Mouse (Mus musculus): ENCODE data around the gene Wnt4.

Wnt4 gene

DNA sequence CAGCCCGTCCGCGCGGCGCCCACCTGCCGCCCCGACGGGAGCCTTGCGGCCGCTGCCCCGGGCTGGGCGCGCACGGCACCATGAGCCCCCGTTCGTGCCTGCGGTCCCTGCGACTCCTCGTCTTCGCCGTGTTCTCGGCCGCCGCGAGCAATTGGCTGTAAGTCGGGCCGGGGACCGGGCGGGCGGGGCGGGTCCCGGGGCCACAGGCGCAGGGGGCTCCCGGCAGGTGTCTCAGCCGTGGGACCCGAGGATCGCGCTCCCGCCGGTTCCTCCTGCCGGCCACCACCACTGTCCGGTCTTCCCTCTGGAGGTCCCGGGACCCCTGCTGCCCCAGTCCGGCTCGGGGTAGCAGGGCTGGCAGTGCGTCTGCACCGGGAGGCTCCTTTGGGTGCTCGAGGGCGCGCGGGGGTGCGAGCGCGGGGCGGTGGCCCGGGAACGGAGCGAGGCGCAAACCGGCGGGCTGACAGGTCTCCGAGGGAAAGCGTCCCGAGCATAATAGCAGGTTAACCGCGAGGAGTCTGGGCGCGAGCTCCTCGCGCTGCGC lies 383 bp downstream of the Wnt4 start:
- in situ Hi-C loops (cut with MboI; ENCODE audit: low pct_unique_long_range_greater_than_20kb in 1 of 2, low sequenced_read_pairs in 2 of 2, unreplicated experiment in 1 of 2) = no loop called here

DNA sequence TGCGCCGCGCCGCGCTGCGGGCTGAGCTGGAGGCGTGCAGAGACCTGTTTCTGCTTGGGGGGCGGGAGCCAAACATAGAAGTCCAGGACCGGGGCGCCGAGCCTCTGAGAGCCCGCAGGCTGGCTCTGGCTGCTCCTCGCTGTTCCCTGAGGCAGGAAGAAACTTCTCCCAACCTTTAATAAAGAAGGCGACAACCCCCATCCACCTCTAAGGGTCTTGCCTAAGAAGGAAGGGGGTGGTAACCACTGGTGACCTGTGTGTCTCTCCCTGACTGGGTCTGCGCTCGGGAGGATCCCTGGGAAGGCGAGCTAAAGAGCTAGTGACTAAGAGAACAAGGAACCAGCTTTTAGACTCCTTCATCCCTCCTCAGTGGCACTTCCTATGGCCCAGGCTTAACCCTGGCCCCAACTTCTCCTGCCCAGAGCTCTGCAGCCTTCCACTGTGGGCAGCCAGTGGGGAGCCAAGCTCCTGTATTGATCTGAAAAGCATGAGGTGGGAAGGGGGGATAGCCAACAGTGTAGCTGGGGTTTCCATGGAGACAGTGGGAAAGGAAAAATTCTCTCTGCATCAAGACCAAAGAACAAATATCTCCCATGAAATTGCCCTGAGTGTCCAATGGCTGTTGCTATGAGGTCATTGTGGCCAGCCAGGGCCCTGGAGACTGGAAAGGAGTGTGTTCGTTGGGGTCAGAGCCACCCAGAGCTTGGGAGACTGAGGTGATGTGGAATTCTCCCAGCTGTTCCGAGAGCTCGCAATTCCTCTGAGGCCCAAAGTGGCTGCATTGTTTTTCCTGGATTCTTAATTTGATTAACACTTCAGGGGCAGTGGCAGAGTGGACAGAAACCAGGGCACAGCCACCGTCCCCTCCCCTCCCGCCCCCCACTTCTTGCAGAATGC lies 1.1 kb downstream of the Wnt4 start:
- in situ Hi-C loops (cut with MboI; ENCODE audit: low pct_unique_long_range_greater_than_20kb in 1 of 2, low sequenced_read_pairs in 2 of 2, unreplicated experiment in 1 of 2) = no loop called here

DNA sequence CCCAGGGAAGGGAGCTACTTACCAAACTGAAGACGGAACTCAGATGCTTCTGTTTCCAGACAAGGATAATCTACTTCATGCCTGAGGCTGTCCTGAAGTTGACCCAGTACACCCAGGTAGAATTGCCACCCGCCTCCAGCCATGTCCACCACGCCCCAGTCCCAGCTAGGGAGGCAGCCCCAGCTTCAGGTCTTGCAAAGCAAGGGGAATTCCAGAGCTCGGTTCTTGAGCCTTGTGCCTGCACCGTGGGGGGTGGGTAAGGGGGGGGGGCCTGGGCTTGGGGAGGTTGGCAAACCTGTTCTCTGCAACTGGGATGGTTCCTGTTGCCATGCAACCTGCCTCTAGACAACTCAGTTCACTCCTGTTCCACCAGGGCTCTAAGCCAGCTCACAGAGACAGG lies 2.1 kb downstream of the Wnt4 start:
- in situ Hi-C loops (cut with MboI; ENCODE audit: low pct_unique_long_range_greater_than_20kb in 1 of 2, low sequenced_read_pairs in 2 of 2, unreplicated experiment in 1 of 2) = no loop called here

DNA sequence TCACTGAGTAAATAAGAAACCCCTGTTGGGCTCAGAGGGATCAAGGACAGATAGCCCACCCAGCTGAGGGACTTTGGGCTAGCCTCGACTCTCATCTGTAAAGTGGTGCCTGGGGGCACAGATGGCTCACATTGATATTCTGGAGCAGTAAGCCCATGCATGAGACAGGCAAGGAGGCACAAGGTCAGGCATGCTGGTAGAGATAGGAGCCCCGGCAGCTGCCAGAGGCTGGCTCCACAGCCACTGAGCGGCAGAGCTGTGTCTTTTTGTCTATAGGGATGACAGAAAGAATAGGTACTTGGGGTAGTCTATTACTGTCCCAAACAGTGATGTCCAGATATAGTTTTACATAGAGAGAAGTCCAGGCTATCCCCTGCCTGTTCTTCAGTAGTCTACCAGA lies 4.0 kb downstream of the Wnt4 start:
- in situ Hi-C loops (cut with MboI; ENCODE audit: low pct_unique_long_range_greater_than_20kb in 1 of 2, low sequenced_read_pairs in 2 of 2, unreplicated experiment in 1 of 2) = no loop called here

DNA sequence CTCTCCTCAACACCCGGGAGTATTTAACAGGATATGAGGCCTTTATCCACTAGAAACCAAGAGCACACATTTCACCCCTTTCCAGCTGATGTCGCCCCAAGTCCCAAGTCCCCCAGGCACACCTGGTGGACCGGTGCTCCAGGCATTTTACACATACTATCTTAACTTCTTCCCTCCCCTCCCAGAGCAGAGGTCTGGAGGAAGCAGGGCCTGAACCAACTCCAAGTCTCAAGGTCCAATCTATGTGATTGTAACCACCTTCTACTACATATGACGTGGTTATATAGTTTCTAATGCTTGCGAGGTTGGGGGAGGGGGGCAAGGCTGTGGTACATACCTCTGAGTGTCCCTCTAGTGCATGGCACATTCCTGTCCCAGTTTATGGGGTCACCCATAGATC lies 4.8 kb downstream of the Wnt4 start:
- in situ Hi-C loops (cut with MboI; ENCODE audit: low pct_unique_long_range_greater_than_20kb in 1 of 2, low sequenced_read_pairs in 2 of 2, unreplicated experiment in 1 of 2) = no loop called here

DNA sequence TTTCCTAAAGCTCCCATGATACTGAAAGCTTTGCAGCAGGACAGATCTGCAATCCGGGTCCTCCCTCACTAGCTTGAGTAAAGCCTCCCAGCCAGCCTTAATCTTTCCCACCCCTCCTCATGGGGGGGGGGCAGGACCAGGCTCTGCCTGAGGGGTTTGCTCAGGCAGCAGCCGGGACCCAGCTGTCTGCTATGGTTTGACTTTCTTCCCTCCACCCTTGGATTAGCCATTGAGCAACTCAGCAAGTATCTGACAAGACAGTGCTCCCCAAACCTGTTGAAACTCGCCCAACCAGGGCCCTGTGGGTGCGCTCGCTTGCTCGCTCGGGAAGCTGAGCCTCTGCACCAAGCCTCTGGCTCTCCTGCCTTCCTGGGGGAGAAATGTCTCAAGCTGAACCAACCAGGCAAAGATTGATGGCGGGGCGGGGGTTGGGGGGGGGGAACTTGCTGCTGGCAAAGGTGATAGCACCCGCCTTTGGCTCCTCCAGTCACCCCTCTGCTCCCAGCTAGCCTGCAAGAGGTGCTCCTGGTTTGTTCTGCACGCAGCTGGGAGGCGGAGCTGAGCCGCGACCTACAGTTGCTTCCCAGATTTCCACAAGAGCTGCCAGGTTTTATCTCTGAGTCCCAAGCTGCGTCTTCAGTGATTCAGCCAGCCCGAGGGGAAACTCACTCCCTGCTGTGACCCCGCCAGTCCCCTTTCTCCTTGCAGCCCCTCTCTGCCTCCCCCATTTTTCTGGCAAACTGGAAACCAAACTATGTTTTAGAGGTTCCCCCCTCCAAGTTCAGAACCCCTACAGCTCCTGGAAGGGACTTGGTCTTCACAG lies 5.5 kb downstream of the Wnt4 start:
- in situ Hi-C loops (cut with MboI; ENCODE audit: low pct_unique_long_range_greater_than_20kb in 1 of 2, low sequenced_read_pairs in 2 of 2, unreplicated experiment in 1 of 2) = no loop called here

DNA sequence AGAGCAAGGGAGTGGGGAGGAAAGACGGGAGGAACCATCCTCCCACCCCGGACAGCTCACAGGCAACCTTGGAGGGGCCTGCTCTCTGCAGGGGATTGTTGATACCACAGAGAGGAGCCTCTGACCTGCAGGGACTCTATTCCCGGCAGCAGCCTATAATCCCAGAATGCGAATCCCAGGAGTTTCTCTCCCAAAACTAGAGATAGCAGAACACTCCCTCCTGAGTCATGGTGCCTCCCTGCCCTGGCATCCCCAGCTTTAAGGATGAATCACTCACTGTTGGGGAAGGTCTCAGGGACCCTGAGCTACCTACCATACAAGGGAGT lies 6.1 kb downstream of the Wnt4 start:
- in situ Hi-C loops (cut with MboI; ENCODE audit: low pct_unique_long_range_greater_than_20kb in 1 of 2, low sequenced_read_pairs in 2 of 2, unreplicated experiment in 1 of 2) = no loop called here

DNA sequence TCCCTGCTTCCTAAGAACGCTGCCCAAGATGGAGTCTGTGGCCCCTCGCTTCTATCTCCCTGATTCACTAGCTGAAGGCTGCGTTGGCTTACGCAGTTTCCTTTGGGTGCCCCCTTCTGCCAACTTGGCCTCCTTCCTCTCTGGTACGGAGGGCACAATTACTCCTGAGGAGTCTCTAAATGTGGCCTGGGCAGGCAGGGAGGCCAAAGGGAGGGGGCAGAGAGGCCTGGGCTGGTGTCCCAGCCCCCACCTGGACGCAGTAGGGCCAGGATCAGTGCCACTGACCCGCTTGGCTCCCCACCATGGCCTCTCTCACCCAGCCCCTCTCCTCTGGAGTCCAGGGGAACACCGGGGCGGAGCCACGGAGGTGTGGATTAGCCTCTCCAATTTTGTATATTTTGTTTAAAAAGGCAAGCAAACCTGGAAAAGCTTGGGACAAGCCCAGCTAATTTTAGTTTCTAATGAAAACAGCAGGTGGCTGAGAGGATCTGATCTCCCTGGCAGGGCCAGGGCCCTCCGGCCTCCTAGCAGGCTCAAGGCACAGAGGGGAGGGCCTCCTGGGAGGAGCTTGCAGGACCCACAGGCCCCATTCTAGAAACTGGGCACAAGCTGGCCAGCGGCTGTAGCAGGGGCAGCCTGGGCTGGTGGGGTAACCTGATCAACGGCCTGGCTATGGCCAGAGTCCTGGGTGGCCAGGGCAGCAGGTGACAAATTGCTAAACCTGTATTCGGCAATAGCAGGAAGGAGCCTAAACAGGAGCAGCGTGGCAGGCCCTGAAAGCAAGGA lies 8.8 kb downstream of the Wnt4 start:
- in situ Hi-C loops (cut with MboI; ENCODE audit: low pct_unique_long_range_greater_than_20kb in 1 of 2, low sequenced_read_pairs in 2 of 2, unreplicated experiment in 1 of 2) = loop anchor here in 1 of 2 experiments (5.0 kb wide), 1 partner anchor 204 kb away; no protein-coding TSS in a partner anchor

DNA sequence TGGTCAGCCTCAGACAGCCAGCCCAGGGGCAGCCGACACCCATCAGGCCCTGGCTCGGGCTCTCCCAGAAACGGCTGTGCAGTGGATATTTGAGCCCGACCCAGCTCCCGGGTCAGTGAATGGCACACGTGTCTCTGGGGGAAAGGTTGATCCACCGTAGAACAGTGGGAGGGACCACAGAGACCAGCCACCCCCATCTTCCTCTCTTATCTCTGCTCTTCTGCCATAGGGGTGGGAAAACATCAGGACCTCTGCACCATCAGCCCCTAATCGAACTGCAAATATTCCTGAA lies 9.3 kb downstream of the Wnt4 start:
- in situ Hi-C loops (cut with MboI; ENCODE audit: low pct_unique_long_range_greater_than_20kb in 1 of 2, low sequenced_read_pairs in 2 of 2, unreplicated experiment in 1 of 2) = loop anchor here in 1 of 2 experiments (5.0 kb wide), 1 partner anchor 204 kb away; no protein-coding TSS in a partner anchor

DNA sequence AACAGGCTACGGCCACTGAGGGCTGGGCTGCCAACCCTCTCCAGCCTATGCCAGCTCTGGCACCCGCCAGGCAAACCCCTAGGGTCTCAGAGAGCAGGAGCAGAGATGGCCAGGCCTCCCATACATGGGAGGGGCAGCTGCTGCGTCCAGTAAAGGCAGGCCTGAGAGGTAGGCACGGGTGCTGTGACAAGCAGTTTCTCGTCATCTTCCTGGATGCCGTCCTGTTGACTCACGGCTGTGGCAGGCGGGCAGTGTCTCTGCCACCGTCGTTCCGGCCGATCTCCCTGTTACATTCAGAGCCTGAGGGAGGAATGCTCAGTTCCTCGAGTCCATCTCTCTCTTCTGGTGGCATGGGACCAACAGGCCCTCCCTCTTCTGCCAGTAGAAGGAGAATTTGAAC lies 9.9 kb downstream of the Wnt4 start:
- in situ Hi-C loops (cut with MboI; ENCODE audit: low pct_unique_long_range_greater_than_20kb in 1 of 2, low sequenced_read_pairs in 2 of 2, unreplicated experiment in 1 of 2) = loop anchor here in 1 of 2 experiments (5.0 kb wide), 1 partner anchor 205 kb away; no protein-coding TSS in a partner anchor

DNA sequence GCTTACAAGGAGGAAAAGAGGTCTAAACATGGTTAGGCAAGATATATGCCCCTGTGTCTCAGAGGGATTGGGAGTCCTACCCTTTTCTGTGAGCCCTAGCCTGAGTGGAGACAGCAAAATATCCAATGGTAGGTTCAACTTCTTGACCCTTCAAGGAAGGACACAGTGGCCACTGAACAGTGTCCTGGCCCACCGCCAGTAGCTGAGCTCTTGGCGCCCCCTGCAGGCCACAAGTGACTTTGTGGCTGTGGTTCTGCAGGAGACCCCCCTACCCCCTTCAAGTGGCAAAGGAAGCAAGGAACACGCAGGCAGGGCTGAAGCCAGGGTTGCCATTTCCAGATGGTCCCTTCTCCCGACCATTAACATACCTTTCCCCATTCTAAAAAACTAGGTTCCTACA lies 10.5 kb downstream of the Wnt4 start:
- in situ Hi-C loops (cut with MboI; ENCODE audit: low pct_unique_long_range_greater_than_20kb in 1 of 2, low sequenced_read_pairs in 2 of 2, unreplicated experiment in 1 of 2) = loop anchor here in 1 of 2 experiments (5.0 kb wide), 1 partner anchor 206 kb away; no protein-coding TSS in a partner anchor

DNA sequence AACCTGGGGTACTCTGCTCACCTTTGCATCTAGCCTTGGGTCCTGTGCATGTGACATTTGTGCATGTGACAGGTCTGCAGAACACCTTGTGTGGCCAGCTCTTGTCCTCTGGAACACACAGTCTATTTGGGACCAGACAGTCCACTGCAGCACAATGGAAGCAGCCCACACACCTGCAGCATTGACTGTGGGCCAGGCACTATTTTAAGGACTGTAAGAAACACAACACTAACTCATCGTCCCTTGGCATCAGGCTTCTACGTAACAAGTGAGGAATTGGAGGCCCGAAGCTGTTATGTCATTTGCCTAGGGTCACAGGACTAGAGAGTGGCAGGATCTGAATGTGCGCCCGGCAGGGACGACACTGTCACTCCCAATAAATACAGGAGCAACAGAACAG lies 12.4 kb downstream of the Wnt4 start:
- in situ Hi-C loops (cut with MboI; ENCODE audit: low pct_unique_long_range_greater_than_20kb in 1 of 2, low sequenced_read_pairs in 2 of 2, unreplicated experiment in 1 of 2) = loop anchor here in 1 of 2 experiments (5.0 kb wide), 1 partner anchor 207 kb away; no protein-coding TSS in a partner anchor

DNA sequence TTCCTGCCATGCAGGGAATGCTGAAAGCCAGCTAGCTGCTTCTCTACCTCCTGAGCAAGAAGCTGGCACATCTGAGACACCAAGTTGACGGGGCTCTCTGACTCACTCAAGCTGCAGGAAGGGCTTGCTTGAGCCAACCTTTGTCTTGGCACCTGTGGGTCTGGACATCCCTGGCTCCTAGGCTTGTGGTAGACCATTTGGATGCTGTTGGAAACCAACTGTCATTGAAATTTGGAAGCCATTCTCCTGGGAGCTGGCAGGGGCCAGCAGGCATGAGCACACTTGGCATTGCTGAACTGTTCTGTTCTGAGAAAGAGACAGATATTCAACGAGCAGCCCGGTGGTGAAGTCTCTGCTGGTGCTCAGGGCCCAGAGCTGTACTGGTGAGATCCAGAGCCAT lies 13.0 kb downstream of the Wnt4 start:
- in situ Hi-C loops (cut with MboI; ENCODE audit: low pct_unique_long_range_greater_than_20kb in 1 of 2, low sequenced_read_pairs in 2 of 2, unreplicated experiment in 1 of 2) = no loop called here

DNA sequence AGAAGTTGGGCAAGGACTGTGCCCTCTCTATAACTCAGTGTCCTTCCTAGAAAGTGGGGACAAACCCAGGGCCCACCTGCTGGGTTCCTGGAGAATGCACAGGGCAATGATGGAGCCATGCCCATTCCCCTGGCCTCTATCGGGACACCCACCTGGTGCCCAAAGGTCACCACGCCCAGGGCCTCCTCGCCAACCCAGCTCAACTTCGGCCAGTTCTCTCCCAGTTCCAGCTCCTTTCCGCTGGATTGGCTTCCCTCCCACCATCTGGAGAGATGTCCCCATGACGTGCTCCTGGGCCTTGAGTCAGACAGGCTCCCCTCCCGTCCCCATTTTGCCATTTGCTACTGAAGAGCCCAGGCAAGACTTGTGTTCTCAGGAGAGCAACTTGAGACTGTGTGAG lies 15.3 kb downstream of the Wnt4 start:
- in situ Hi-C loops (cut with MboI; ENCODE audit: low pct_unique_long_range_greater_than_20kb in 1 of 2, low sequenced_read_pairs in 2 of 2, unreplicated experiment in 1 of 2) = no loop called here

DNA sequence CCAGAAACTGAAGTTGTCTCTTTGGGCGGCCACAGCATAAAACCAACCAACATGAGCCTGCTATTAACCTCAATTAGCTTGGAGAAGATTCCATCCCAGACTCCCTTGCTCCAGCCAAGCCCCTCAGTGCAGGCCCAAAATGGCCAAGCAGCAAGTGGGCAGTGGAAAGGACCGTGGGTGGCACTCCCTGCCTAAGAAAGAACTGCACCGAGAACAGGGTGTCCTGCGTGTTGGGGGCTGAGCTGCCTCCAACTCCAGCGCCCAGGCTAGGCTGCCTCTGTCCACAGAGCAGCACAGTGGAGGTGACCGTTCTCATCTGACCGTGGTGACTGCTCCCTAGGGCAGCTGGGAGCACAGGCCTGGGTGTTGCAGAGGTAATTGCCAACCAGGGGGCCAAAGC lies 16.7 kb downstream of the Wnt4 start:
- in situ Hi-C loops (cut with MboI; ENCODE audit: low pct_unique_long_range_greater_than_20kb in 1 of 2, low sequenced_read_pairs in 2 of 2, unreplicated experiment in 1 of 2) = no loop called here

DNA sequence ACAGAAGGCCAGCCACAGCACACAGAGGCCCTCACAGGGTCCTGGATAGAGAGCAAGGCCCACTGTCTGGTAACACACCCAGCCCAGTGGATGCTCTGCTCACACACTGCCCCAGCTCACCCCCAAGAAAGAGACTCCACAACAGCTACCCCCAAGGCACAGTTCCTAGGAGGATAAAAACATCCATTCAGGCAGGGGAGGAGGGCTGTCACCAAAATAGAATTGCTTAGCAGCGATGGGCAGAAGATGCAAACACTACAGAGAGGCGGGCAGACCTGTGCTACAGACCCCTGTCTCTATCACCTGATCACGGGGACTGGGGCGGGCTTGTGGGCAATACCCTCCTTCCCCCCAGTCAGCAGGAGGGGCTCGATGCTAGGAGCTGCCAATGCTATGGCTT lies 17.2 kb downstream of the Wnt4 start:
- in situ Hi-C loops (cut with MboI; ENCODE audit: low pct_unique_long_range_greater_than_20kb in 1 of 2, low sequenced_read_pairs in 2 of 2, unreplicated experiment in 1 of 2) = no loop called here

DNA sequence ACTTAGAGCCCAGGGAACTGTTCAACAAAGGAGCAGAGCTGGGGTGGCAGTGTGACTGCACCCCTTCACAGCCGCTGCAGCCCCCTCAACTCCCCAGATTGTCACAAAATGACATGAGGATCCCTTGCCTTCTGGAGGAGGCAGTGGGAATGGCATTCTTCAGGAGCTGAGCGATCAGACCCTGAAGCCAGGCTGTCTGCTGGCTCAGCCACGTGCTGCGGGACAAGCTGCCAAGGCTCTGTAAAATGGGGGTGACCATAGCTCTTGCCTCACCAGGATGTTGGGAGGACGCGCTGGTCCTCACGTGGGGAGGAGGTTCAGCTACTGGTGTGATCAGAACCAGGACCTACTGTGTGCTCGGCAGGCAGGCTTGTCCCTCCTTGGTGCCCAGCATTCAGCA lies 17.7 kb downstream of the Wnt4 start:
- in situ Hi-C loops (cut with MboI; ENCODE audit: low pct_unique_long_range_greater_than_20kb in 1 of 2, low sequenced_read_pairs in 2 of 2, unreplicated experiment in 1 of 2) = no loop called here

DNA sequence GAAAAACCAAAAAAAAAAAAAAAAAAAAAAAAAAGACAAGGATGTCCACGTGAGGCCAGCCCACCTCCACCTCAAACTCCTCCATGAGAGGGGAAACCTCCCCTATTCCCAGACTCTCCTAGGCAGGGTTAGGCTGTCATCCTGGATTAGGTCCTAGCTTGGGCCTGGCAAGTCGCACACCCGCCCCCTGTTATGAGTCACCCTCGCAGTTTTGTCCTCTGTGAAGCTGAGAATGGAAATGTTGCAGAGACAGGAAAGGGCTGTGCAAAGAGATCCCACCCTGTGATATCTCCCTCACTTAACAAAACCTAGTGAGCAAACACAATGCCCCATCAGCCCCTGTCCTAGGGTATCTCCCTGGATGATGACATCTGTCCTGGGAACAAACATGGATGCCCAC lies 20.3 kb downstream of the Wnt4 start:
- in situ Hi-C loops (cut with MboI; ENCODE audit: low pct_unique_long_range_greater_than_20kb in 1 of 2, low sequenced_read_pairs in 2 of 2, unreplicated experiment in 1 of 2) = no loop called here

DNA sequence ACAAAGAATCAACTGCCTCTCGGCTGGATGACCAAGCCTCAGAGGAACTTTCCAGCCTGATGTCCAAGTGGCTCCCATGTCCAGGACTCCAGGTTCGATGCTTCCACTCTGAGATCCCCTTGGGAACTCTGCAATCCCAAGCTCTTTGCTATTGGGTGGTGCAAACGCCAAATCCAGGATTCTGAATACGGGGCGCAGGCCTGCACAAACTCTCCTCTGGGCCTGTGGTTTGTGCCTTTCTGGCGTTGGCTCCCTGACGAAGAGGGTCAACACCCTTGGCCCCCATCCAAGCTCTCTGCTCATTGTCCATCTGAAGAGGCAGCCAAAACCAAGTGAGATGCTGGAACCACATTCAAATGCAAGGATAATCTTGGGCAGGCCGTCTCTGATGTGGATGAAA lies 21.1 kb downstream of the Wnt4 start:
- in situ Hi-C loops (cut with MboI; ENCODE audit: low pct_unique_long_range_greater_than_20kb in 1 of 2, low sequenced_read_pairs in 2 of 2, unreplicated experiment in 1 of 2) = no loop called here

Data from mouse embryonic stem cell (cell line).